Mouse (Mus musculus): ENCODE measurements at regions not wholly inside any gene's neighbourhood (a gene's known extent, or its start where the extent isn't known, plus 50 kb on each side); places are given as distances from the start of the nearest gene placed in this dataset.
"Not testable (repeated sequence)": the region's sequence is repeated elsewhere in the genome, so short reads cannot be mapped to it uniquely, and the experiment has no call there.

GRCm38 (mm10) chr8:12451857-12452256 lies 56.8 kb downstream of the Sox1 start:
- Histone ChIP-seq H3K36me3 (ENCODE audit: control insufficient read depth, insufficient read depth, low read length, poor library complexity, severe bottlenecking) (no peaks in the 10 kb centered on the region), H3K27me3 (ENCODE audit: control insufficient read depth, insufficient read depth, low read length, poor library complexity, severe bottlenecking) (no peaks in the 10 kb centered on the region)
- no peak for DNase-seq (ENCODE audit: low read depth, low spot score)

- not testable (repeated sequence) for H3K27me3 ChIP-seq (ENCODE audit: control insufficient read depth, insufficient read depth, low read length, poor library complexity, severe bottlenecking); DNase-seq (ENCODE audit: low read depth, low spot score); H3K36me3 ChIP-seq (ENCODE audit: control insufficient read depth, insufficient read depth, low read length, poor library complexity, severe bottlenecking)
Measured at GRCm38 (mm10) chr8:12455376-12455775, 60.3 kb downstream of the Sox1 start.

- Histone ChIP-seq H3K36me3 (ENCODE audit: control insufficient read depth, insufficient read depth, low read length, poor library complexity, severe bottlenecking) (no peaks in the 10 kb centered on the region), H3K27me3 (ENCODE audit: control insufficient read depth, insufficient read depth, low read length, poor library complexity, severe bottlenecking) (no peaks in the 10 kb centered on the region)
- DNase-seq (ENCODE audit: low read depth, low spot score) = no peak
Measured at GRCm38 (mm10) chr8:12456326-12456725, 61.2 kb downstream of the Sox1 start.

DNA sequence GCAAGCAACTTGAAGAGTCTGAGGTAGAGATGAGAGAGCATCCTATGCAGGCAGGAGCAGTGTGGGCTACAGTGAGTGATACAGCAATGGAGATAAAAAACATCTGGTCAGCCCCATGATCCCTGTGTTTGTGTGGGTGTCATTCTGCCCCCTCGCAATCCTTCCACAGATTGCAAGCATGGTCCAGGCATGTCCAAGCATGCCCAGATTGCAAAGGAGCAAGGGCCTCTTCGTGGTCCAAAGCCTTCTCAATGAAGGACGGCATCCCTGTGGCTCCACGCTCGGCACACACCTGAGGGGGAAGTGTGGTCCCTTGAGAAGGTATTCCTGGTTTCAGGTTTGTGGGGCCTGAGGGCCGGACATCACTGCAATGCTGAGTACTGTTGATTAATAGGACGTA lies 61.9 kb downstream of the Sox1 start:
- Histone ChIP-seq H3K36me3 (ENCODE audit: control insufficient read depth, insufficient read depth, low read length, poor library complexity, severe bottlenecking) (no peaks in the 10 kb centered on the region), H3K27me3 (ENCODE audit: control insufficient read depth, insufficient read depth, low read length, poor library complexity, severe bottlenecking) (no peaks in the 10 kb centered on the region)
- DNase-seq (ENCODE audit: low read depth, low spot score) = no peak

GRCm38 (mm10) chr8:12466845-12467244 lies 71.8 kb downstream of the Sox1 start:
- H3K27me3 ChIP-seq (ENCODE audit: control insufficient read depth, insufficient read depth, low read length, poor library complexity, severe bottlenecking) = no peaks in the 10 kb centered on the region
- H3K36me3 ChIP-seq (ENCODE audit: control insufficient read depth, insufficient read depth, low read length, poor library complexity, severe bottlenecking) = no peaks in the 10 kb centered on the region
- DNase-seq (ENCODE audit: low read depth, low spot score) = no peak

DNA sequence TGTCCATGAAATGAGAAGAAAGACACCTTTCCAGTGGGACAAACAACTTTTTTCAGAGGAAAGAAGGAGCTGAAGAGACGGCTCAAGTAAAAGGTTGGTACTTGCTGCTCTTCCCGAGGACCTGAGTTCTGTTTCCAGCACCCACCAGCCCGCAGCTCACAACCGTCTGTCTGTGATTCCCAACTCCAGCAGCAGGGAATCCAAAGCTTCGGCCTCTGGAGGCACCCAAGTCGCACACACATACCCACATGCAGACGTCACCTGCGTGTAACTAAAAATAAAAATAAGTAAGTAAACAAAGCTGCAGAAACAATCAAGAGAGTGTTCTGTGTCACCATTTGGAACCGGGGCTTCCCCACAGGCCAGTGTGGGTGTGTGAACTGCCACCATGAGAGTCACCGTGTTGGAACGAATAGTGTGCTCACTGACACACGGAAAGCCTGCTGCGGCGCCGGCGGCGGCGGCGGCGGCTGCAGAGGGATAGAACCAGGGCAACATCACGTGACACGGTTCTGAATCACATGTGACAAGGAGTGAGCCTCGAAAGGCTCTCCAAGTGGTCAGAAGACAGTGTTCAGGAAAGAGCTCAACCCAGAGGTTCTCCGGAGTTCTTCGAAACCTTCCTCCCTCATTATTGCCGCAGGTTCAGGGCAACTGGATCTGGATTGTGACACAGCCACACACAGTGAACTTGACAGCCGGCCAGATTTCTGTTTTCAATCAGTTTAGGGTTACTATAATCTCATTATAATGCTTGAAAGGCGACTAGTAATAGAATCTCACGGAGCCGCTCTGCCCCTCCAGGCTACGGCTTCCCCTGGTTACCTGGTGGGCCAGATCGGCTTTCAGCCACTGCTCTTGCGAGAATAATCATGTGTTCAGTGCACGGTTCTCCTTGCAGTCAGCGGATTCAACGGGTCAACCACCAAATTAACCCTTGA lies 72.6 kb downstream of the Sox1 start:
- Histone ChIP-seq H3K27me3 (ENCODE audit: control insufficient read depth, insufficient read depth, low read length, poor library complexity, severe bottlenecking) (no peaks in the 10 kb centered on the region), H3K36me3 (ENCODE audit: control insufficient read depth, insufficient read depth, low read length, poor library complexity, severe bottlenecking) (no peaks in the 10 kb centered on the region)
- no peak for DNase-seq (ENCODE audit: low read depth, low spot score)

- DNase-seq (ENCODE audit: low read depth, low spot score) = no peak
- Histone ChIP-seq H3K36me3 (ENCODE audit: control insufficient read depth, insufficient read depth, low read length, poor library complexity, severe bottlenecking) (no peaks in the 10 kb centered on the region), H3K27me3 (ENCODE audit: control insufficient read depth, insufficient read depth, low read length, poor library complexity, severe bottlenecking) (no peaks in the 10 kb centered on the region)
Measured at GRCm38 (mm10) chr8:12477449-12478401, 82.6 kb downstream of the Sox1 start.

DNA sequence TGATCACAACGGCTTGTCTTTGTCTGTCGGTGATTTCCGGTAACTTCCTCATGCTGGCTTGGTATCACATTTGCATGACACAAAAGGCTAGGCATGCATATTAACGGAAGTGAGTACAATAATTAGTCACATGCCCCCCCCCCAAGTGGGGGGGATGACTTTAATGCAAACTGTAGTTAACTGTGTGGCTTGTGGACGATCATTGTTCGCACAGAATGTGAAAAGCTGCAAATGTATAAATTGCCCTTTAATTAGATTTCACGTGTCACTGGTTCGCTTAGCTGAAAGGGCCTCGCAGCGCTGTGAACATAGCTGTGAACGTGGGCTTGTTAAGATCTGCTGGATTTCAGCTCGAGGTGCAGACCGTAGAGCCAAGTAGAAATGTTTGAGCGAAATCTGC lies 86.8 kb downstream of the Sox1 start:
- H3K36me3 ChIP-seq (ENCODE audit: control insufficient read depth, insufficient read depth, low read length, poor library complexity, severe bottlenecking) = no peaks in the 10 kb centered on the region
- peak; percentile 9 for DNase-seq (ENCODE audit: low read depth, low spot score)
- no peaks in the 10 kb centered on the region for H3K27me3 ChIP-seq (ENCODE audit: control insufficient read depth, insufficient read depth, low read length, poor library complexity, severe bottlenecking)

GRCm38 (mm10) chr8:12483551-12483950 lies 88.5 kb downstream of the Sox1 start:
- H3K36me3 ChIP-seq (ENCODE audit: control insufficient read depth, insufficient read depth, low read length, poor library complexity, severe bottlenecking) = no peaks in the 10 kb centered on the region
- H3K27me3 ChIP-seq (ENCODE audit: control insufficient read depth, insufficient read depth, low read length, poor library complexity, severe bottlenecking) = no peaks in the 10 kb centered on the region
- no peak for DNase-seq (ENCODE audit: low read depth, low spot score)

DNA sequence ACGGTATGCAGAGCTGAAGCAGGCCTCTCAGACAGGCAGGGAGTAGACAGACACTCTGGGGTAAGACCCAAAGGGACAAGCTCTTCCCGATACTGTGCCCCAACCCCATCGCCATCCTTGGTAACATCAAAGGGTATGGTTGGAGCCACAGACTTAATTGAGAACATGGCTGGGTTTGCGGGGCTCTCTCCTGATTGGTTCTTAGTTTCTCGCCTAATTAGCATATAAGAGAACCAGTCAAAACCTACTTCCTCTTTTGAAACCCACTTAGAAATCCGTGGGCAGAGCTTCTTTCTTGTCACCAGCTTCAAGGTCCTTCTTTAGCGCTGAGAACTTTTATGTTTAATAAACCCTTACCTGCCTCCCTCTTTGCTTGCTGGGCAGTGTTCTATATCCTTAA lies 87.5 kb upstream of the Spaca7 start:
- DNase-seq (ENCODE audit: low read depth, low spot score) = no peak
- Histone ChIP-seq H3K36me3 (ENCODE audit: control insufficient read depth, insufficient read depth, low read length, poor library complexity, severe bottlenecking) (no peaks in the 10 kb centered on the region), H3K27me3 (ENCODE audit: control insufficient read depth, insufficient read depth, low read length, poor library complexity, severe bottlenecking) (no peaks in the 10 kb centered on the region)

- Histone ChIP-seq H3K27me3 (ENCODE audit: control insufficient read depth, insufficient read depth, low read length, poor library complexity, severe bottlenecking) (no peaks in the 10 kb centered on the region), H3K36me3 (ENCODE audit: control insufficient read depth, insufficient read depth, low read length, poor library complexity, severe bottlenecking) (no peaks in the 10 kb centered on the region)
- no peak for DNase-seq (ENCODE audit: low read depth, low spot score)
Measured at GRCm38 (mm10) chr8:12486331-12487061, 86.3 kb upstream of the Spaca7 start.

DNA sequence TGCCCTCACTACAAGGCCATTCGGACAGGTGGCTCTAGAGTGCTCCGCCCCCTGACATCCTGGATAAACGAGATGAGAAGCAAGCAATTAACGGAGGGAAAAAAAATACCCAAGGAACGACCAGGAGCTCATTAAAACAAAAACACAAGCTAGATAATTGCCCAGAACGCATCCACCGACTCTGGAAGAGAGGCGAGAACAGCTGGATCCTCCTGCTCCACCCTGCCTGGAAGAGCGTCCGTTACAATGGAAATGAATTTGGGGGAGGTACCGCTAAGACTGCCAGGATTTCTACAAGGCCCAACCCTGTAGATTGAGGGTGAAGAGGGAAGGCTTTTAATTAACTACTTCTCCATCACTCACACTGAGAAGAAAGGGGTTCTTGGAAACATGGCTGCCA lies 85.6 kb upstream of the Spaca7 start:
- Histone ChIP-seq H3K27me3 (ENCODE audit: control insufficient read depth, insufficient read depth, low read length, poor library complexity, severe bottlenecking) (no peaks in the 10 kb centered on the region), H3K36me3 (ENCODE audit: control insufficient read depth, insufficient read depth, low read length, poor library complexity, severe bottlenecking) (no peaks in the 10 kb centered on the region)
- no peak for DNase-seq (ENCODE audit: low read depth, low spot score)

GRCm38 (mm10) chr8:12489194-12489593 lies 83.6 kb upstream of the Spaca7 start:
- H3K27me3 ChIP-seq (ENCODE audit: control insufficient read depth, insufficient read depth, low read length, poor library complexity, severe bottlenecking) = no peaks in the 10 kb centered on the region
- DNase-seq (ENCODE audit: low read depth, low spot score) = no peak
- no peaks in the 10 kb centered on the region for H3K36me3 ChIP-seq (ENCODE audit: control insufficient read depth, insufficient read depth, low read length, poor library complexity, severe bottlenecking)

DNA sequence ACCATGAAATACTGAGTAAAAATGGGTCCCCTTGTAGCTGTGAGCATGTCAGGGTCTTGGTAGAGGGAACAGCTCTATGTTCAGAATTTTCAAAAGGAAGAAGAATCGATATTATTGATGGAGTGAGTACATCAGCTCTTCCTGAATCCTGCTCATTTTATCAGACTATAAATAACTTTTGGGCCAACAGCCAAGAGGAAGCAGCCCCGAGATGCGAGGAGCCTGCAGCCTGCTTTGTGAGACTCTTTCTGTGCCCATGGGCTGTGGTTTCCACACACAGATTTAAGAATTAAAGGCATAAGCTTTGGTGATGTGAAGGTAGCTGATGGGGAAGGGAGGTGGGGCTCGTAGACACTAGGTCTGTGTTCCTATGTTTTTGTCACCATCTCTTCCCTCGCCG lies 81.4 kb upstream of the Spaca7 start:
- Histone ChIP-seq H3K36me3 (ENCODE audit: control insufficient read depth, insufficient read depth, low read length, poor library complexity, severe bottlenecking) (no peaks in the 10 kb centered on the region), H3K27me3 (ENCODE audit: control insufficient read depth, insufficient read depth, low read length, poor library complexity, severe bottlenecking) (no peaks in the 10 kb centered on the region)
- no peak for DNase-seq (ENCODE audit: low read depth, low spot score)
